Mouse (Mus musculus) heart, embryonic 11.5 days (tissue): ENCODE measurements around the gene Xylt1. TPM values are rescaled to one million over a fixed set of nuclear protein-coding genes. Genes with fewer than 3 reads are reported as not detected.

Experiments used
- ATAC-seq: fragments of 200-750 bp; cut with Nextera tagmentation; replicated peaks from 2 replicates; pipeline ENCODE4 v1.8.0; 2017; ENCODE audit warnings: moderate library complexity; ENCODE audit not compliant: insufficient number of reproducible peaks, low FRiP score, low TSS enrichment
- H3K27ac ChIP-seq: fragments of 300-500 bp; sonication (generic); 2 replicates; pipeline ENCODE4 v1.5.1; 2014; ENCODE audit warnings: mild to moderate bottlenecking, low read depth, low read length
- H3K27me3 ChIP-seq: fragments of 300-500 bp; sonication (generic); 2 replicates; pipeline ENCODE4 v1.6.1; 2014; ENCODE audit warnings: mild to moderate bottlenecking, low read length, mixed read lengths; ENCODE audit not compliant: control insufficient read depth, insufficient read depth
- H3K36me3 ChIP-seq: fragments of 300-500 bp; sonication (generic); 2 replicates; pipeline ENCODE4 v1.6.1; 2014; ENCODE audit warnings: mild to moderate bottlenecking, low read length, moderate library complexity, mixed read lengths; ENCODE audit not compliant: control insufficient read depth, insufficient read depth
- H3K4me1 ChIP-seq: fragments of 300-500 bp; sonication (generic); 2 replicates; pipeline ENCODE4 v1.6.1; 2014; ENCODE audit warnings: low read length; ENCODE audit not compliant: control insufficient read depth, insufficient read depth
- H3K4me2 ChIP-seq: fragments of 300-500 bp; sonication (generic); 2 replicates; pipeline ENCODE4 v1.6.1; 2014; ENCODE audit warnings: mild to moderate bottlenecking, moderate library complexity
- H3K4me3 ChIP-seq: fragments of 300-500 bp; sonication (generic); 2 replicates; pipeline ENCODE4 v1.5.1; 2014; ENCODE audit warnings: low read depth, low read length
- H3K9ac ChIP-seq: fragments of 300-500 bp; sonication (generic); 2 replicates; pipeline ENCODE4 v1.6.1; 2014; ENCODE audit warnings: mild to moderate bottlenecking, low read depth, low read length, moderate library complexity
- H3K9me3 ChIP-seq: fragments of 300-500 bp; sonication (generic); replicated peaks from 2 replicates; pipeline ENCODE4 v1.6.1; 2016; ENCODE audit warnings: low read length; ENCODE audit not compliant: control insufficient read depth
- WGBS: fragments of 180-500 bp; shearing (Covaris S2); extraction: QIAGEN DNeasy Blood & Tissue Kit; methylation state at CpG from one replicate; pipeline ENCODE4 v1.1.7; 2014; ENCODE audit not compliant: insufficient replicate concordance; 5-methylcytosine and 5-hydroxymethylcytosine counted together
- polyA plus RNA-seq: library from polyadenylated mRNA; unstranded; fragments of >200 nt; fragmentation: Nextera tagmentation; extraction: Ambion mirVana; gene quantifications from 2 replicates; pipeline ENCODE4 v1.2.1, GENCODE M21; 2014

The Xylt1 gene
- polyA plus RNA-seq, 1 experiment from 2014 or later, result 1.8 TPM

GRCm38 (mm10) chr7:117700066-117700465 lies 319.3 kb downstream of the Xylt1 start:
- no peaks in the 10 kb centered on the region for H3K27me3 ChIP-seq
- 67% methylated on average over 6 of the region's 6 CpGs for WGBS
- no peak overlapping the region for H3K4me3 ChIP-seq
- H3K9me3 ChIP-seq, result no peaks in the 10 kb centered on the region
- H3K27ac ChIP-seq, result no peak overlapping the region
- no peaks in the 10 kb centered on the region for H3K4me1 ChIP-seq
- H3K36me3 ChIP-seq, result no peaks in the 10 kb centered on the region
- H3K9ac ChIP-seq, result no peak overlapping the region
- H3K4me2 ChIP-seq, result no peak overlapping the region
- no peak for ATAC-seq

- WGBS, result 55% methylated on average over 10 of the region's 10 CpGs
- Histone ChIP-seq H3K9ac (no peak overlapping the region), H3K27ac (no peak overlapping the region), H3K4me3 (no peak overlapping the region), H3K36me3 (no peaks in the 10 kb centered on the region), H3K9me3 (no peaks in the 10 kb centered on the region), H3K4me2 (no peak overlapping the region), H3K4me1 (no peaks in the 10 kb centered on the region), H3K27me3 (no peaks in the 10 kb centered on the region)
- ATAC-seq, result no peak
Measured at GRCm38 (mm10) chr7:117709901-117710607, 329.3 kb downstream of the Xylt1 start.

GRCm38 (mm10) chr7:117716876-117717408 lies 336.2 kb downstream of the Xylt1 start:
- ATAC-seq, result no peak
- Histone ChIP-seq H3K36me3 (no peaks in the 10 kb centered on the region), H3K27me3 (no peaks in the 10 kb centered on the region), H3K4me1 (no peaks in the 10 kb centered on the region), H3K9me3 (no peaks in the 10 kb centered on the region), H3K27ac (no peak overlapping the region), H3K9ac (no peak overlapping the region), H3K4me3 (no peak overlapping the region), H3K4me2 (no peak overlapping the region)
- WGBS, result 73% methylated on average over 5 of the region's 5 CpGs

- H3K9me3 ChIP-seq, result no peaks in the 10 kb centered on the region
- no peaks in the 10 kb centered on the region for H3K27me3 ChIP-seq
- no peak overlapping the region for H3K27ac ChIP-seq
- no peaks in the 10 kb centered on the region for H3K4me1 ChIP-seq
- no peak overlapping the region for H3K4me3 ChIP-seq
- H3K4me2 ChIP-seq, result no peak overlapping the region
- ATAC-seq, result no peak
- H3K9ac ChIP-seq, result no peak overlapping the region
- H3K36me3 ChIP-seq, result no peaks in the 10 kb centered on the region
- 62% methylated on average over 6 of the region's 6 CpGs for WGBS
Measured at GRCm38 (mm10) chr7:117720426-117720825, 339.6 kb downstream of the Xylt1 start.
